Mouse (Mus musculus) lung, postnatal 0 days (tissue): ENCODE results near the gene Lix1l. TPM values are rescaled to one million over a fixed set of nuclear protein-coding genes. Genes with fewer than 3 reads are reported as not detected.

Experiments
- ATAC-seq: fragments of 200-750 bp; cut with Nextera tagmentation; 2 replicates; pipeline ENCODE4 v1.8.0; 2017; ENCODE audit warnings: moderate library complexity
- DNase-seq: peaks from one replicate; pipeline ENCODE4 v3.0.0-alpha.2; 2016; ENCODE audit warnings: low spot score
- H3K27ac ChIP-seq: fragments of 300-500 bp; sonication (generic); 2 replicates; pipeline ENCODE4 v1.5.1; 2014; ENCODE audit warnings: antibody characterized with exemption, mild to moderate bottlenecking, low read length, mixed read lengths
- H3K27me3 ChIP-seq: fragments of 300-500 bp; sonication (generic); replicated peaks from 2 replicates; pipeline ENCODE4 v1.6.1; 2014; ENCODE audit warnings: low read length, mixed read lengths; ENCODE audit not compliant: insufficient read depth
- H3K36me3 ChIP-seq: fragments of 300-500 bp; sonication (generic); 2 replicates; pipeline ENCODE4 v1.6.1; 2014; ENCODE audit warnings: low read length, mixed read lengths; ENCODE audit not compliant: insufficient read depth
- H3K4me1 ChIP-seq: fragments of 300-500 bp; sonication (generic); 2 replicates; pipeline ENCODE4 v1.6.1; 2014; ENCODE audit warnings: antibody characterized with exemption, low read depth, low read length, mixed read lengths; ENCODE audit not compliant: insufficient read depth
- H3K4me2 ChIP-seq: fragments of 300-500 bp; sonication (generic); replicated peaks from 2 replicates; pipeline ENCODE4 v1.6.1; 2014; ENCODE audit warnings: low read depth, mild to moderate bottlenecking, low read length, moderate library complexity, mixed read lengths
- H3K4me3 ChIP-seq: fragments of 300-500 bp; sonication (generic); 2 replicates; pipeline ENCODE4 v1.5.1; 2014; ENCODE audit warnings: low read depth, low read length
- H3K9ac ChIP-seq: fragments of 300-500 bp; sonication (generic); replicated peaks from 2 replicates; pipeline ENCODE4 v1.6.1; 2014; ENCODE audit warnings: low read depth, mild to moderate bottlenecking
- H3K9me3 ChIP-seq: fragments of 300-500 bp; sonication (generic); 2 replicates; pipeline ENCODE4 v1.6.1; 2016; ENCODE audit warnings: low read length, mixed read lengths
- CTCF ChIP-seq: IDR thresholded peaks from 2 replicates; pipeline ENCODE4 v1.5.1; 2016; ENCODE audit warnings: antibody characterized with exemption, mild to moderate bottlenecking
- EP300 ChIP-seq: IDR thresholded peaks from 2 replicates; pipeline ENCODE4 v1.6.1; 2016; ENCODE audit warnings: antibody characterized with exemption, mild to moderate bottlenecking, control low read depth
- WGBS: fragments of 180-500 bp; shearing (Covaris S2); extraction: QIAGEN DNeasy Blood & Tissue Kit; methylation state at CpG from one replicate; pipeline ENCODE4 v1.1.7; 2014; 5-methylcytosine and 5-hydroxymethylcytosine counted together
- polyA plus RNA-seq: library from polyadenylated mRNA; unstranded; fragments of >200 nt; fragmentation: Nextera tagmentation; extraction: Ambion mirVana; gene quantifications from 2 replicates; pipeline ENCODE4 v1.2.1, GENCODE M21; 2015

Gene Lix1l
- polyA plus RNA-seq, 1 experiment from 2014 or later, result 5.4 TPM

DNA sequence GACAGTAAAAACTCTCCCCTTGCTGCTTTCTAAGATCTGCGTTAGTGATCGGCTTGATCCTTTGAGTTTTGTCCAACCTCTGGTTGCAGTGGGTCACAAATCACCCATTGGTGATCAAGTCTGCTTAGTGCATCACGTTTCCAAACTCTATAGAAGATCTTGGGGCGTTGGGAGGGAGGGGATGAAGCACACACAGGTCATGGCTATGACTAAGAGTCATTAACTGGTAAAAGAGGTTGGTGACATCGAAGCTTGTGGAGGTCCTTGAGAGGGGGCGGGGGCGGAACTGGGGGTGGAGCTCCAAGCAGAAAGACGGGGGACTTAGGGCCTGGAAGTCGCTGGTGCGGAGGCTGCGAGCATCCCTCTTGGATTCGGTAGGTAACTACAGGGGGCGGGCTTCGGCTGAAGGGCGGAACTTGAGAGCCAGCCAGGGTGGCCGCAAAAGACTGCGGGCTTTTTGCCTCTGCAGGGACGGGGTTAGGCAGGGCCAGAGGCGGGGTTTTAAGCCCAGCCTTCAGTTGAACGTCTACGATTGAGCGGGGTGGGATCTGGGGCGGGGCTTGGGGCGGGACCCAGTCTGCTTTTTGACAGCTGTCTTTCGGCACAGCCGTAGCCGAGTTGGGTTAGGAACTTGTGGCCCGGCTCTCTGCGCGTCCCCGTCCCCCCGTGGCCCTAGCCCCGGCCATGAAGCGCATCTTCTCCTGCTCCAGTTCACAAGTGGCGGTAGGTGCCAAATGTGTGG lies 68.9 kb downstream of the Lix1l start, which contains the start of gene Ankrd35:
Gene Ankrd35 (plus strand): TSS at position 405 of the 742 bp plus-strand sequence.
- WGBS, result 6% methylated on average over 30 of the region's 35 CpGs
- H3K4me1 ChIP-seq, result 0 out of 2 replicates have a peak, but pooled peaks cover 5% of the 10 kb centered on the region
- no peak within 1 kb of the TSS for H3K9ac ChIP-seq
- no peaks in the 10 kb centered on the region for H3K9me3 ChIP-seq
- DNase-seq, result peak; percentile 96
- H3K36me3 ChIP-seq, result no peaks in the 10 kb centered on the region
- H3K4me2 ChIP-seq, result peak within 1 kb of the TSS; percentile 64
- H3K4me3 ChIP-seq, result peak within 1 kb of the TSS; percentile 28
- TF ChIP-seq CTCF (peak; percentile 58), EP300 (no peak)
- no peak within 1 kb of the TSS for H3K27ac ChIP-seq
- no peaks in the 10 kb centered on the region for H3K27me3 ChIP-seq
- peak; percentile 99 for ATAC-seq

DNA sequence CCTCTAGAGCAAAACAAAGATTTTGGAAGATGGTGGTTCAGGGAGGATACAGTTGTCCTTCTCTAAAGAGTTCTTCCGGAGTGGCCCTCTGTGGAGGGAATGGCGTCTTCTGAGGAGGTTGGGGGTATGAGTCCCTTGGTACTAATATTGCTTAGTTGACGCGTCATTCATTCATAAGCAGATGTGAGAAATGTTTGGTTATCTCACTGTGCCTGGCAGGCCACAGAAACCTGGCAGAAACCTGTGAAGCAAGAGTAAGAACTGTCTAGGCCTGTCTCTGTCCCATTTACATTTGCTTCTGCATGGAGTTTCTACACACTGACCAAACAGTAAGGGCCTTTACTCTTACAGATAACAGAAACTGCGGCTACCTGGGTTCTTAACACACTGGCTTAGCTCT lies 70.6 kb downstream of the Lix1l start:
- ATAC-seq (no peak), DNase-seq (no peak)
- 95% methylated on average over 5 of the region's 5 CpGs for WGBS
- Histone ChIP-seq H3K4me3 (no peak overlapping the region), H3K36me3 (no peaks in the 10 kb centered on the region), H3K9me3 (no peaks in the 10 kb centered on the region), H3K27ac (no peak overlapping the region), H3K9ac (no peak overlapping the region), H3K4me1 (0 out of 2 replicates have a peak, but pooled peaks cover 5% of the 10 kb centered on the region), H3K27me3 (no peaks in the 10 kb centered on the region), H3K4me2 (no peak overlapping the region)
- TF ChIP-seq EP300 (no peak), CTCF (no peak)

DNA sequence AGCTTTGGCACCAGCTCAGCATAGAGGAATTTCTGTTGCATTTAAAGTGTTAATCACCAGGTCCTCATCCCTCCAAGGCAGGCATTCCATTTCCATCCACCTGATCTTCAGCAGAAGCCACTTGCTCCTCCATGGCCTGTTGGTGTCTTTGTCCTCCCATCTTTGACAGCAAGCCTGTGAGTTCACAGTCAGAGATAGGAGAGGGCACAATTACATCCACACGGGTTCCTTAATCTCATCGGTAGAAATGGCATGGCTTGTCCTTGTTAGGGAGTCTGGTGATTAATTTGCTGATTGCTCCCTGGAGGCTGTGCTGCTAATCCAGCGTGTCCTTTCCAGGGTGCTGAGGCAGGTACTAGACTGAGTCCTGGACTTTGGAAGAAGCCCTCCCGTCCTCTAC lies 72.6 kb downstream of the Lix1l start:
- ATAC-seq (no peak), DNase-seq (no peak)
- Histone ChIP-seq H3K4me2 (no peak overlapping the region), H3K27me3 (no peaks in the 10 kb centered on the region), H3K9ac (no peak overlapping the region), H3K36me3 (no peaks in the 10 kb centered on the region), H3K4me3 (no peak overlapping the region), H3K4me1 (0 out of 2 replicates have a peak, but pooled peaks cover 5% of the 10 kb centered on the region), H3K27ac (no peak overlapping the region), H3K9me3 (no peaks in the 10 kb centered on the region)
- WGBS, result 75% methylated on average over 4 of the region's 4 CpGs
- no peak for TF ChIP-seq EP300
- no peak for TF ChIP-seq CTCF

DNA sequence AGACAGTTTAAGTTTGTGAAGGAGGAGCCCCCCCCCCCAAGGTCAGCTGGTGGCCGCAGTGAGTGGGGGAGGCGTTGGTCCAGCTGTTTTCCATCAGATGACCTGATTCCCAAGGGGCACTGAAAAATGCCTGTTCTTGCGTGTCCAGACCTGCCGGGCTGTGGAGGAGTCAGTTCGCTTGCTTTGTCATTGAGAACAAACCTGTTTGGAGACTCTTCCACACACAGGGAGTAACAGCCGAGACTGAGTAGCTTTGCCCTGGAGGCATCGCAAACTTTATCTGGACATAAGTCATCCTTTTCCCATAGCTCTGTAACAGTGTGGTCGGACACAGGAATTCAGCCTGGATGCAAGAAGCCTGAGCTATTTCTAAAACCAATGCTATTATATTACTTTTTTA lies 73.5 kb downstream of the Lix1l start:
- no peaks in the 10 kb centered on the region for H3K36me3 ChIP-seq
- H3K4me2 ChIP-seq, result no peak overlapping the region
- no peak for ATAC-seq
- H3K9me3 ChIP-seq, result no peaks in the 10 kb centered on the region
- no peak overlapping the region for H3K27ac ChIP-seq
- 42% methylated on average over 8 of the region's 8 CpGs for WGBS
- 0 out of 2 replicates have a peak, but pooled peaks cover 5% of the 10 kb centered on the region for H3K4me1 ChIP-seq
- H3K4me3 ChIP-seq, result no peak overlapping the region
- DNase-seq, result no peak
- no peak for TF ChIP-seq EP300
- TF ChIP-seq CTCF, result no peak
- H3K27me3 ChIP-seq, result 0 out of 2 replicates have a peak, but pooled peaks cover 2% of the 10 kb centered on the region
- H3K9ac ChIP-seq, result no peak overlapping the region

DNA sequence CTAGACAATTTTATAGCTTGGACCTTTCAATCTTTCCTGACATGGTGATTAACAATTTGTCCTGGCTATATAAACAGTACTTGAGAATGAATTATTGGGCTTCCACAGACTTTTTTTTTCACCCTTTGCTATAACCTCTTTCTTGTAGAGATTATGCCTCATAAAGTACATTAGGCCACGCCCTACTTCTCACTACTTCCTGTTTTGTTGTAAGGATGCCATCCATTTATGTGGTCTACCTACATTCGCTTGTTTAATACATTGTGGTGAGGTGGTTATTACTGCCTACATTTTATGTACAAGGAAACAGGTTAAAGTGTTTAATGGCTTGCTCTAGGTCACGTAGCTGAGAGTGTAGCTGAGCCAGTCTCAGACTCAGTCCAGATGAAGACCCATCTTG lies 74.2 kb downstream of the Lix1l start:
- ATAC-seq, result no peak
- 75% methylated on average over 3 of the region's 3 CpGs for WGBS

DNA sequence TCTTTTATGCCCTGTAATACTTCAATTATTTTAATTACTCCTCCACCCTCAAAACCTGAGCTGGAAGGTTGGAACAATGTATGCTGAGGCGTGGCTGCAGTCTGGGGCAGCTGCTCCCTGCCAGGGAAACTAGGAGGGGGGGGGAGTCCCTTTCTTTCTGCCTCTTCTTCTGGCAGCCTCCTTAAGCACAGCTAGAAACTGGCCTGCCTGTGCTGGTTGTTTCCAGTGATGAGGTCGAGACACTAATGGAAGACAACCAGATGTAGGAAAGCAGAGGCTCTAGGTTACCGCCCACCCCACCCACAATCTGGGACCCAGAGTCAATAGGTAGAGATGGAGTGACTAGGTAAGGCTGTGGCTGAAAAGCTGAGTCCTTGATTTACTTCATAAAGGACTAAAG lies 74.7 kb downstream of the Lix1l start:
- H3K4me1 ChIP-seq, result no peaks in the 10 kb centered on the region
- no peaks in the 10 kb centered on the region for H3K36me3 ChIP-seq
- no peaks in the 10 kb centered on the region for H3K9me3 ChIP-seq
- no peak overlapping the region for H3K4me2 ChIP-seq
- WGBS, result 62% methylated on average over 3 of the region's 3 CpGs
- peaks cover 6% of the 10 kb centered on the region; the same call in 1 of the 2 replicates for H3K27me3 ChIP-seq
- ATAC-seq (no peak), DNase-seq (no peak)
- H3K9ac ChIP-seq, result no peak overlapping the region
- H3K4me3 ChIP-seq, result no peak overlapping the region
- no peak overlapping the region for H3K27ac ChIP-seq
- TF ChIP-seq EP300, result no peak
- no peak for TF ChIP-seq CTCF

More for the DNA sequence above, 74.2 kb downstream of the Lix1l start:
- no peak for DNase-seq
- Histone ChIP-seq H3K4me1 (0 out of 2 replicates have a peak, but pooled peaks cover 4% of the 10 kb centered on the region), H3K9me3 (no peaks in the 10 kb centered on the region), H3K9ac (no peak overlapping the region), H3K36me3 (no peaks in the 10 kb centered on the region), H3K27ac (no peak overlapping the region), H3K4me2 (no peak overlapping the region), H3K4me3 (no peak overlapping the region), H3K27me3 (0 out of 2 replicates have a peak, but pooled peaks cover 6% of the 10 kb centered on the region)
- TF ChIP-seq EP300 (no peak), CTCF (no peak)

Other genes starting within 250 kb of the Lix1l start
- gene BC107364, start 148.8 kb upstream of the Lix1l start, polyA plus RNA-seq, result 0.12 and 0.19 TPM in 2 replicates
- 0.27 and 0.35 TPM in 2 replicates for gene Hfe2, start 76.0 kb upstream of the Lix1l start, polyA plus RNA-seq
- gene Txnip, start 43.2 kb upstream of the Lix1l start, polyA plus RNA-seq, result 468 and 502 TPM in 2 replicates
- 0.73 and 0.78 TPM in 2 replicates for gene Gm16253, start 24.2 kb upstream of the Lix1l start, polyA plus RNA-seq
- gene Polr3gl, start 7.0 kb upstream of the Lix1l start, polyA plus RNA-seq, result 36.7 and 43.2 TPM in 2 replicates
- 0.18 and 0.37 TPM in 2 replicates for gene Ankrd34a, start 4.5 kb upstream of the Lix1l start, polyA plus RNA-seq
- 90.3 and 91.4 TPM in 2 replicates for gene Rbm8a, start 28.8 kb downstream of the Lix1l start, polyA plus RNA-seq
- 49.8 and 56.6 TPM in 2 replicates for gene Pex11b, start 34.2 kb downstream of the Lix1l start, polyA plus RNA-seq
- gene Gm42957, start 34.3 kb downstream of the Lix1l start, polyA plus RNA-seq, result not detected in 2 replicates
- gene Itga10, start 44.4 kb downstream of the Lix1l start, polyA plus RNA-seq, result 0.31 TPM in 2 replicates
- 0.42 and 0.44 TPM in 2 replicates for gene Ankrd35, start 69.0 kb downstream of the Lix1l start, polyA plus RNA-seq
- gene Pias3, start 95.2 kb downstream of the Lix1l start, polyA plus RNA-seq, result 26.9 and 31.1 TPM in 2 replicates
- 5.3 and 5.8 TPM in 2 replicates for gene Nudt17, start 107.4 kb downstream of the Lix1l start, polyA plus RNA-seq
- gene Polr3c, start 126.5 kb downstream of the Lix1l start, polyA plus RNA-seq, result 17.9 and 19.2 TPM in 2 replicates
- gene Rnf115, start 126.5 kb downstream of the Lix1l start, polyA plus RNA-seq, result 42.8 and 43.3 TPM in 2 replicates
- gene Pdzk1, start 228.1 kb downstream of the Lix1l start, polyA plus RNA-seq, result 0.06 and 0.17 TPM in 2 replicates
- gene Cd160, start 228.2 kb downstream of the Lix1l start, polyA plus RNA-seq, result 0.39 and 0.42 TPM in 2 replicates